Mouse (Mus musculus): Measurements from ENCODE around the gene Gemin7.

GRCm38 (mm10) chr7:19562643-19563410 is 14.6 kb downstream of the Gemin7 start, which contains the start of gene Ppp1r37:
- TF ChIP-seq CTCF (IDR thresholded peaks at IDR 0.05; ENCODE audit: low read depth): no peak
- TF ChIP-seq EP300 (optimal IDR thresholded peaks at IDR 0.05): no peak
